Mouse (Mus musculus) ES-E14 (cell line): ENCODE measurements at regions not wholly inside any gene's neighbourhood (a gene's known extent, or its start where the extent isn't known, plus 50 kb on each side); places are given as distances from the start of the nearest gene placed in this dataset.

Experiments used
- DNase-seq: peaks from one replicate; pipeline ENCODE4 v3.0.0-alpha.2; 2013; ENCODE audit warnings: low read depth, low spot score
- H3K27ac ChIP-seq: 2 replicates; pipeline ENCODE4 v1.5.1; 2012; ENCODE audit warnings: low read depth, mild to moderate bottlenecking, low read length, moderate library complexity, mixed read lengths; ENCODE audit not compliant: poor library complexity, insufficient read depth, severe bottlenecking
- H3K36me3 ChIP-seq: 2 replicates; pipeline ENCODE4 v1.6.1; 2012; ENCODE audit warnings: mild to moderate bottlenecking, low read length, moderate library complexity, mixed read lengths; ENCODE audit not compliant: control insufficient read depth, poor library complexity, insufficient read depth, severe bottlenecking
- H3K4me1 ChIP-seq, 2 experiments: fragments of 150-350 bp in 1 of 2; sonication (generic) in 1 of 2; 2 replicates each; pipeline ENCODE4 v1.6.1; 2012; ENCODE audit warnings: low read length in 2 of 2, mild to moderate bottlenecking in 1 of 2, mixed read lengths in 1 of 2; ENCODE audit not compliant: control insufficient read depth in 2 of 2, insufficient read depth in 2 of 2, poor library complexity in 1 of 2
- H3K4me3 ChIP-seq, 2 experiments: fragments of 150-350 bp in 1 of 2; sonication (generic) in 1 of 2; 2 replicates each; pipeline ENCODE4 v1.5.1; 2012; ENCODE audit warnings: low read length in 2 of 2, low read depth in 1 of 2, mild to moderate bottlenecking in 1 of 2, mixed read lengths in 1 of 2; ENCODE audit not compliant: insufficient read depth in 1 of 2, poor library complexity in 1 of 2, severe bottlenecking in 1 of 2
- H3K9ac ChIP-seq: 2 replicates; pipeline ENCODE4 v1.6.1; 2012; ENCODE audit warnings: low read depth, mild to moderate bottlenecking, low read length, mixed read lengths; ENCODE audit not compliant: poor library complexity, insufficient read depth, severe bottlenecking
- H3K9me3 ChIP-seq: fragments of 150-350 bp; sonication (generic); 2 replicates; pipeline ENCODE4 v1.6.1; 2012; ENCODE audit warnings: low read depth, mild to moderate bottlenecking, low read length; ENCODE audit not compliant: control insufficient read depth, insufficient read depth
- CHD2 ChIP-seq: IDR thresholded peaks from 2 replicates; pipeline ENCODE4 v1.6.1; 2014; ENCODE audit warnings: mild to moderate bottlenecking, low read depth, low read length, inconsistent platforms
- HCFC1 ChIP-seq: IDR thresholded peaks from 2 replicates; pipeline ENCODE4 v1.6.1; 2012; ENCODE audit warnings: low read length, inconsistent platforms, borderline replicate concordance; ENCODE audit not compliant: insufficient read depth
- MAFK ChIP-seq: IDR thresholded peaks from 2 replicates; pipeline ENCODE4 v1.6.1; 2014; ENCODE audit warnings: mild to moderate bottlenecking, low read depth, low read length, inconsistent platforms; ENCODE audit not compliant: insufficient read depth
- ZC3H11A ChIP-seq: IDR thresholded peaks from 2 replicates; pipeline ENCODE4 v1.6.1; 2012; ENCODE audit warnings: low read depth, mild to moderate bottlenecking, inconsistent platforms, low read length, borderline replicate concordance
- ZNF384 ChIP-seq: IDR thresholded peaks from 2 replicates; pipeline ENCODE4 v1.6.1; 2012; ENCODE audit warnings: low read depth, low read length, inconsistent platforms
- in situ Hi-C, 2 experiments: fragments of 600-800 bp; cut with MboI; formaldehyde crosslinking; loops; one replicate each; pipeline ENCODE4 v1.15.1; 2025; ENCODE audit warnings: low sequenced_read_pairs in 2 of 2, inconsistent platforms in 1 of 2; ENCODE audit not compliant: unreplicated experiment in 2 of 2

- no peak overlapping the region for H3K4me3 ChIP-seq
- H3K4me1 ChIP-seq: peaks cover 6 to 13% of the 10 kb centered on the region in 2 experiments; a peak in 3 of 4 replicates
- H3K36me3 ChIP-seq: no peaks in the 10 kb centered on the region
- DNase-seq: no peak
- H3K9ac ChIP-seq: no peak overlapping the region
- no peaks in the 10 kb centered on the region for H3K9me3 ChIP-seq
- in situ Hi-C loops: no loop called here
- no peak for TF ChIP-seq CHD2
- no peak for TF ChIP-seq MAFK
- TF ChIP-seq HCFC1: no peak
- TF ChIP-seq ZC3H11A: no peak
- TF ChIP-seq ZNF384: no peak
- H3K27ac ChIP-seq: no peak overlapping the region
These were observed 317.3 kb upstream of the Jarid2 start for GRCm38 (mm10) chr13:44411781-44412496.

DNA sequence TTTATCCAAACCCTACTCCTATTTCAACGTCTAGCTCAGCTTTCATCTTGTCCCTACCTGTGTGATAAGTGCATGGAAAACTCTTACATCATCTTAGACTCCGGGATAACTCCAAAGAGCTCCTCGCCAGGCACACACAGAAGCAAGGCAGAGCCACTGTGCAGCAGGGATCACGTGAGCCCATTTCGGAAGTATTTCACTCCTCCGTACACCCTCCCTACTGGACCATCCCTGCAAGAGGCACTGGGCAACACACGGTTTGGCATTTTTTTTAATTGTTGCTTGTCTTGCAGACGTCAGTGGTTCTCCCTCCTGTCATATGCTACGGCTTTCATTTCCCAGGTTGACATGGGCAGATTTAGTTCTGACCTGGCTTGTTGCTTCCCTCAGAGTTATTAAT lies 316.0 kb upstream of the Jarid2 start:
- no peak overlapping the region for H3K9ac ChIP-seq
- no peak for DNase-seq
- no peak overlapping the region for H3K4me3 ChIP-seq
- H3K36me3 ChIP-seq: no peaks in the 10 kb centered on the region
- no peak overlapping the region for H3K27ac ChIP-seq
- H3K4me1 ChIP-seq: peaks cover 6 to 15% of the 10 kb centered on the region in 2 experiments
- in situ Hi-C loops: no loop called here
- TF ChIP-seq HCFC1 (no peak), MAFK (no peak), CHD2 (no peak), ZC3H11A (no peak), ZNF384 (no peak)
- H3K9me3 ChIP-seq: no peaks in the 10 kb centered on the region

DNA sequence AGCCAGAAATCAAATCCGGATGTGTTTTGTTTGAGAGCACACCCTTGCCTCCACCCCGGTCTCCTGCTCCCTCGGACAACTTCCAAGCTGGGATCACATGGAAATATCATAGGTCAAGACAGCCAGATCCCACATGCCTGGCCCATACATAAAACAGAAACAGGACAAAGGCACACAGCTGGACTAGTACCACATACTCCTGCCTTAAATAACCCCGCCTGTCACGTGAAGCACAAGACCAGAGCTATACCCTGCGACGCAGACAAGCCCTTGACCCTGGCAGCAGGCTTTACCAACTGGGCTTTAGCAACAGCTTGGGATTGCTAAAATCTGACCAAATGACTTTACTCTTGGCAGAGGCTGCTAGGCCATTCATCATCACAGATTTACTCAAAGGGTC lies 313.3 kb upstream of the Jarid2 start:
- Histone ChIP-seq H3K9ac (no peak overlapping the region), H3K4me3 (no peak overlapping the region), H3K9me3 (no peaks in the 10 kb centered on the region), H3K4me1 (peaks cover 6 to 12% of the 10 kb centered on the region in 2 experiments; a peak in 3 of 4 replicates), H3K27ac (no peak overlapping the region), H3K36me3 (no peaks in the 10 kb centered on the region)
- in situ Hi-C loops: no loop called here
- DNase-seq: no peak
- no peak for TF ChIP-seq HCFC1

- H3K27ac ChIP-seq: no peak overlapping the region
- H3K4me3 ChIP-seq: no peak overlapping the region
- no peaks in the 10 kb centered on the region for H3K9me3 ChIP-seq
- peaks cover 6 to 12% of the 10 kb centered on the region in 2 experiments; a peak in 3 of 4 replicates for H3K4me1 ChIP-seq
- no peak for DNase-seq
- no peak overlapping the region for H3K9ac ChIP-seq
- TF ChIP-seq HCFC1 (no peak), ZNF384 (no peak), CHD2 (no peak), ZC3H11A (no peak), MAFK (no peak)
- no peaks in the 10 kb centered on the region for H3K36me3 ChIP-seq
- in situ Hi-C loops: no loop called here
These were observed 312.3 kb upstream of the Jarid2 start for GRCm38 (mm10) chr13:44416986-44417385.

DNA sequence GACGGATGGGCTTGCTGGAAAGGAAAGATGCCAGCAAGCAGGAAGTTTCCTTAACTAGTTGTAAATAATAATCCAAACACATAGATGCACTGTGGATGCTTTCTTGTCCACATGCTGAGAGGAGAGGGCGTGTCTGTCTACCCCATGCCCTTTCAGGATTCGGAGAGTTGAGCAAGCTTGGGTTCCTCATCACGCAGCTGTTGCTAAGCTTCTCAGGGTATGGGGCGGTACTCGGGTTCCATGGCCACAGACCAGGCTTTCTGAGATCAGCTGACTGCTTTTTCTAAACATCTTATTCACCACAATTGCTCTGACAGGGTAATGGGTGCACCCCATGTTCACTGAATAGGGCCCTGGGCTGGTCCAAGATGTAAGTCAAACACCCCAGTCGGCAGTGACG lies 310.2 kb upstream of the Jarid2 start:
- Histone ChIP-seq H3K9ac (no peak overlapping the region), H3K4me3 (no peak overlapping the region), H3K9me3 (no peaks in the 10 kb centered on the region), H3K27ac (no peak overlapping the region), H3K36me3 (no peaks in the 10 kb centered on the region), H3K4me1 (peaks cover 6 to 12% of the 10 kb centered on the region in 2 experiments; a peak in 3 of 4 replicates)
- DNase-seq: no peak
- in situ Hi-C loops: no loop called here
- TF ChIP-seq ZC3H11A (no peak), HCFC1 (no peak), MAFK (no peak), CHD2 (no peak), ZNF384 (no peak)
